ENCODE assay signal across 13 mouse cellular contexts in genomic region chr6:25546441-25546840, GRCm38 (mm10).
"Had no signal": no experiment of that assay in that cellular context is flagged by ENCODE, and none has a peak within 500 bp of the region (broad histone marks: within the 10 kb centered on the region; RNA-seq: fewer than 3 reads in every experiment).

No protein-coding gene starts in this region.

- H3K9me3 ChIP-seq: limb, embryonic 13.5 days; neural tube, embryonic 13.5 days had no signal

- H3K27ac ChIP-seq: limb, embryonic 13.5 days; liver, embryonic 14.5 days; neural tube, embryonic 13.5 days had no signal

- H3K9ac ChIP-seq: limb, embryonic 13.5 days; liver, embryonic 14.5 days; neural tube, embryonic 13.5 days had no signal

- H3K4me2 ChIP-seq: limb, embryonic 13.5 days; midbrain, embryonic 11.5 days; neural tube, embryonic 13.5 days had no signal

- H3K4me1 ChIP-seq: limb, embryonic 13.5 days; neural tube, embryonic 13.5 days had no signal

- H3K27me3 ChIP-seq: limb, embryonic 13.5 days; neural tube, embryonic 13.5 days had no signal

- H3K36me3 ChIP-seq: limb, embryonic 13.5 days; neural tube, embryonic 13.5 days had no signal

- DNase-seq: kidney, adult 8-10 months; kidney, postnatal 25 days; layer of hippocampus, adult 9-11 months; left cerebral cortex, postnatal 4 days; lung, adult 18-20 months; lung, postnatal 36 days; right cerebral cortex, adult 18-20 months; right cerebral cortex, postnatal 25 days; thymus, postnatal 4 days had no signal

- H3K4me3 ChIP-seq: limb, embryonic 13.5 days; neural tube, embryonic 13.5 days had no signal
